Mouse (Mus musculus) CH12.LX (cell line): Measurements from ENCODE around the gene Gm10553. TPM values are rescaled to one million over a fixed set of nuclear protein-coding genes. Genes with fewer than 3 reads are reported as not detected.

Experiments used
- polyA plus RNA-seq: library from polyadenylated mRNA; unstranded; fragments of >175 nt; gene quantifications from 2 replicates; pipeline ENCODE4 v1.2.1, GENCODE M21; 2012; ENCODE audit warnings: low read depth; ENCODE audit not compliant: insufficient read length
- total RNA-seq, 2 experiments: library from RNA; depleted of rRNA; stranded (reverse); fragments of 300-350 nt in 1 of 2; fragments of >200 nt in 1 of 2; gene quantifications; 2 replicates each; pipeline ENCODE4 v1.2.3; 2012 to 2014

The Gm10553 gene
- total and polyA plus RNA-seq, 3 experiments, result not detected

Other genes with a start within 250 kb of the Gm10553 start
- 0.13 TPM in 1 of 2 replicates, not detected in the other for gene Slc16a14, start 165.0 kb upstream of the Gm10553 start, total RNA-seq (2012; rRNA removed)
- not detected in 2 replicates for gene Slc16a14, start 165.0 kb upstream of the Gm10553 start, total RNA-seq (2014; rRNA removed)
- gene Slc16a14, start 165.0 kb upstream of the Gm10553 start, polyA plus RNA-seq, result 0.10 and 0.12 TPM in 2 replicates
- 58.6 and 74.4 TPM in 2 replicates for gene A530032D15Rik, start 9.7 kb downstream of the Gm10553 start, total RNA-seq (2012; rRNA removed)
- gene A530032D15Rik, start 9.7 kb downstream of the Gm10553 start, total RNA-seq (2014; rRNA removed), result 97.2 and 114 TPM in 2 replicates
- 105 TPM in 2 replicates for gene A530032D15Rik, start 9.7 kb downstream of the Gm10553 start, polyA plus RNA-seq
- gene C130026I21Rik, start 170.4 kb downstream of the Gm10553 start, total RNA-seq (2012; rRNA removed), result 175 and 190 TPM in 2 replicates
- gene C130026I21Rik, start 170.4 kb downstream of the Gm10553 start, total RNA-seq (2014; rRNA removed), result 396 and 398 TPM in 2 replicates
- gene C130026I21Rik, start 170.4 kb downstream of the Gm10553 start, polyA plus RNA-seq, result 362 and 379 TPM in 2 replicates